Mouse (Mus musculus) limb, embryonic 11.5 days (tissue): ENCODE measurements around the gene Med27. TPM values are rescaled to one million over a fixed set of nuclear protein-coding genes. Genes with fewer than 3 reads are reported as not detected.

Source experiments
- ATAC-seq: fragments of 200-750 bp; cut with Nextera tagmentation; 2 replicates; pipeline ENCODE4 v1.8.0; 2017; ENCODE audit warnings: low read depth; ENCODE audit not compliant: insufficient number of reproducible peaks, low FRiP score, low TSS enrichment
- DNase-seq: peaks from one replicate; pipeline ENCODE4 v3.0.0-alpha.2; 2015; ENCODE audit warnings: low spot score
- H3K27ac ChIP-seq: fragments of 300-500 bp; sonication (generic); replicated peaks from 2 replicates; pipeline ENCODE4 v1.5.1; 2014; ENCODE audit warnings: low read depth, mild to moderate bottlenecking, low read length
- H3K27me3 ChIP-seq: fragments of 300-500 bp; sonication (generic); 2 replicates; pipeline ENCODE4 v1.6.1; 2014; ENCODE audit warnings: mild to moderate bottlenecking, low read length, mixed read lengths; ENCODE audit not compliant: control insufficient read depth, insufficient read depth
- H3K36me3 ChIP-seq: fragments of 300-500 bp; sonication (generic); 2 replicates; pipeline ENCODE4 v1.6.1; 2014; ENCODE audit warnings: mild to moderate bottlenecking, low read length, moderate library complexity, mixed read lengths; ENCODE audit not compliant: control insufficient read depth, insufficient read depth
- H3K4me1 ChIP-seq: fragments of 300-500 bp; sonication (generic); 2 replicates; pipeline ENCODE4 v1.6.1; 2014; ENCODE audit warnings: low read length, mixed read lengths; ENCODE audit not compliant: control insufficient read depth, insufficient read depth
- H3K4me2 ChIP-seq: fragments of 300-500 bp; sonication (generic); 2 replicates; pipeline ENCODE4 v1.6.1; 2014; ENCODE audit warnings: low read depth, mild to moderate bottlenecking, moderate library complexity; ENCODE audit not compliant: severe bottlenecking
- H3K4me3 ChIP-seq: fragments of 300-500 bp; sonication (generic); 2 replicates; pipeline ENCODE4 v1.5.1; 2014; ENCODE audit warnings: low read depth, low read length
- H3K9ac ChIP-seq: fragments of 300-500 bp; sonication (generic); 2 replicates; pipeline ENCODE4 v1.6.1; 2014; ENCODE audit warnings: mild to moderate bottlenecking, low read length
- H3K9me3 ChIP-seq: fragments of 300-500 bp; sonication (generic); 2 replicates; pipeline ENCODE4 v1.6.1; 2016; ENCODE audit warnings: low read length; ENCODE audit not compliant: control insufficient read depth
- WGBS: fragments of 180-500 bp; shearing (Covaris S2); extraction: QIAGEN DNeasy Blood & Tissue Kit; methylation state at CpG from one replicate; pipeline ENCODE4 v1.1.7; 2014; 5-methylcytosine and 5-hydroxymethylcytosine counted together
- polyA plus RNA-seq: library from polyadenylated mRNA; unstranded; fragments of >200 nt; fragmentation: Nextera tagmentation; extraction: Ambion mirVana; gene quantifications from 2 replicates; pipeline ENCODE4 v1.2.1, GENCODE M21; 2014

The Med27 gene
- polyA plus RNA-seq, 1 experiment from 2014 or later = 56.3 TPM

- Histone ChIP-seq H3K4me2 (no peak overlapping the region), H3K9ac (no peak overlapping the region), H3K4me1 (peaks cover 6% of the 10 kb centered on the region), H3K27me3 (no peaks in the 10 kb centered on the region), H3K36me3 (no peaks in the 10 kb centered on the region), H3K9me3 (no peaks in the 10 kb centered on the region), H3K27ac (no peak overlapping the region), H3K4me3 (no peak overlapping the region)
- WGBS = 84% methylated on average over 4 of the region's 4 CpGs
- ATAC-seq = no peak
- no peak for DNase-seq
These were observed 214.8 kb downstream of the Med27 start for GRCm38 (mm10) chr2:29561468-29561867.

- no peak overlapping the region for H3K9ac ChIP-seq
- no peak overlapping the region for H3K4me2 ChIP-seq
- DNase-seq (no peak), ATAC-seq (no peak)
- peaks cover 6% of the 10 kb centered on the region for H3K4me1 ChIP-seq
- no peaks in the 10 kb centered on the region for H3K27me3 ChIP-seq
- no peak overlapping the region for H3K27ac ChIP-seq
- H3K4me3 ChIP-seq = no peak overlapping the region
- 76% methylated on average over 7 of the region's 7 CpGs for WGBS
- no peaks in the 10 kb centered on the region for H3K9me3 ChIP-seq
- no peaks in the 10 kb centered on the region for H3K36me3 ChIP-seq
These were observed 217.4 kb downstream of the Med27 start for GRCm38 (mm10) chr2:29563986-29564385.

GRCm38 (mm10) chr2:29565570-29566433, 219.2 kb downstream of the Med27 start:
- Histone ChIP-seq H3K36me3 (no peaks in the 10 kb centered on the region), H3K4me1 (peaks cover 6% of the 10 kb centered on the region), H3K9me3 (no peaks in the 10 kb centered on the region), H3K27me3 (no peaks in the 10 kb centered on the region), H3K4me3 (no peak overlapping the region), H3K27ac (no peak overlapping the region), H3K4me2 (no peak overlapping the region), H3K9ac (no peak overlapping the region)
- WGBS = 4% methylated on average over 17 of the region's 17 CpGs
- peak; percentile 37 for DNase-seq
- ATAC-seq = no peak

GRCm38 (mm10) chr2:29571921-29572700, 225.5 kb downstream of the Med27 start:
- ATAC-seq = no peak

GRCm38 (mm10) chr2:29572811-29573427, 226.3 kb downstream of the Med27 start:
- Histone ChIP-seq H3K4me1 (0 out of 2 replicates have a peak, but pooled peaks cover 4% of the 10 kb centered on the region), H3K4me2 (no peak overlapping the region), H3K9me3 (no peaks in the 10 kb centered on the region), H3K27me3 (no peaks in the 10 kb centered on the region), H3K27ac (no peak overlapping the region), H3K4me3 (no peak overlapping the region), H3K9ac (no peak overlapping the region), H3K36me3 (no peaks in the 10 kb centered on the region)
- no peak for DNase-seq
- 69% methylated on average over 5 of the region's 5 CpGs for WGBS
- ATAC-seq = no peak

More at GRCm38 (mm10) chr2:29571921-29572700, 225.5 kb downstream of the Med27 start:
- no peaks in the 10 kb centered on the region for H3K9me3 ChIP-seq
- no peak overlapping the region for H3K4me2 ChIP-seq
- H3K36me3 ChIP-seq = no peaks in the 10 kb centered on the region
- H3K27me3 ChIP-seq = no peaks in the 10 kb centered on the region
- H3K4me3 ChIP-seq = no peak overlapping the region
- H3K27ac ChIP-seq = no peak overlapping the region
- no peak for DNase-seq
- H3K9ac ChIP-seq = no peak overlapping the region
- H3K4me1 ChIP-seq = 0 out of 2 replicates have a peak, but pooled peaks cover 4% of the 10 kb centered on the region
- 63% methylated on average over 9 of the region's 9 CpGs for WGBS

GRCm38 (mm10) chr2:29573591-29573990, 227.0 kb downstream of the Med27 start:
- no peak overlapping the region for H3K4me3 ChIP-seq
- 0 out of 2 replicates have a peak, but pooled peaks cover 4% of the 10 kb centered on the region for H3K4me1 ChIP-seq
- no peak overlapping the region for H3K4me2 ChIP-seq
- DNase-seq (peak; percentile 95), ATAC-seq (no peak)
- H3K36me3 ChIP-seq = no peaks in the 10 kb centered on the region
- H3K9me3 ChIP-seq = no peaks in the 10 kb centered on the region
- WGBS = 8% methylated on average over 5 of the region's 5 CpGs
- no peak overlapping the region for H3K9ac ChIP-seq
- H3K27me3 ChIP-seq = no peaks in the 10 kb centered on the region
- H3K27ac ChIP-seq = no peak overlapping the region

- no peaks in the 10 kb centered on the region for H3K27me3 ChIP-seq
- peak; percentile 23 for DNase-seq
- ATAC-seq = no peak
- WGBS = 18% methylated on average over 11 of the region's 11 CpGs
- 0 out of 2 replicates have a peak, but pooled peaks cover 4% of the 10 kb centered on the region for H3K4me1 ChIP-seq
- no peak overlapping the region for H3K4me2 ChIP-seq
- H3K9ac ChIP-seq = no peak overlapping the region
- H3K36me3 ChIP-seq = no peaks in the 10 kb centered on the region
- no peaks in the 10 kb centered on the region for H3K9me3 ChIP-seq
- no peak overlapping the region for H3K4me3 ChIP-seq
- no peak overlapping the region for H3K27ac ChIP-seq
These were observed 227.6 kb downstream of the Med27 start for GRCm38 (mm10) chr2:29574187-29574586.
